Mouse (Mus musculus): ENCODE data around the gene Igsf9b.

GRCm38 (mm10) chr9:27286296-27286695 lies 12.7 kb upstream of the Igsf9b start:
- no peak for TF ChIP-seq CTCF (conservative IDR thresholded peaks at IDR 0.05 in 1 of 2, IDR thresholded peaks at IDR 0.05 in 1 of 2; ENCODE audit: low read depth in 2 of 2, low read length in 2 of 2)
- TF ChIP-seq POLR2AphosphoS2 (IDR thresholded peaks at IDR 0.05; ENCODE audit: low read depth, low read length): no peak
- no peak for TF ChIP-seq CHD1 (IDR thresholded peaks at IDR 0.05; ENCODE audit: low read depth, low read length)
- TF ChIP-seq POLR2A (IDR thresholded peaks at IDR 0.05; ENCODE audit: low read depth, low read length): no peak
- TF ChIP-seq USF2 (conservative IDR thresholded peaks at IDR 0.05; ENCODE audit: low read depth, low read length): no peak
- no peak for TF ChIP-seq EP300 (IDR thresholded peaks at IDR 0.05; ENCODE audit: low read length)
- TF ChIP-seq SIN3A (IDR thresholded peaks at IDR 0.05; ENCODE audit: low read length): no peak
- no peak for TF ChIP-seq MAX (IDR thresholded peaks at IDR 0.05; ENCODE audit: low read length)
- TF ChIP-seq E2F4 (IDR thresholded peaks at IDR 0.05; ENCODE audit: insufficient replicate concordance, low read depth, low read length): no peak

Data from CH12.LX (cell line).